Mouse (Mus musculus): ENCODE results near the gene Rdh16f2. TPM values are rescaled to one million over a fixed set of nuclear protein-coding genes. Genes with fewer than 3 reads are reported as not detected.

The Rdh16f2 gene
- not detected for polyA plus RNA-seq (2017; shearing (Covaris generic))

GRCm38 (mm10) chr10:127866232-127866631, at the start of gene Rdh16f2:
Rdh16f2 (plus strand) TSS chr10:127866474.

GRCm38 (mm10) chr10:127849628-127850027, 16.6 kb upstream of the Rdh16f2 start, which contains the start of gene Rdh19:
Rdh19 (plus strand) TSS chr10:127849928.

GRCm38 (mm10) chr10:127888605-127889004, 22.3 kb downstream of the Rdh16f2 start, which contains the start of gene Rdh7:
Rdh7 (minus strand) TSS chr10:127888817.

GRCm38 (mm10) chr10:127898218-127898617, 31.9 kb downstream of the Rdh16f2 start, which contains the start of gene Sdr9c7:
Sdr9c7 (plus strand) TSS chr10:127898518.

Other genes starting within 250 kb of the Rdh16f2 start
- gene Lrp1, start 245.3 kb upstream of the Rdh16f2 start, polyA plus RNA-seq (2017; shearing (Covaris generic)), result 1 to 10 TPM in 1 of 2 experiments, under 1 TPM in 1; 0.36 to 2.3 TPM
- 100 to 1,000 TPM; 207 to 235 TPM for gene Stat6, start 223.5 kb upstream of the Rdh16f2 start, polyA plus RNA-seq (2017; shearing (Covaris generic))
- gene Nemp1, start 199.6 kb upstream of the Rdh16f2 start, polyA plus RNA-seq (2017; shearing (Covaris generic)), result 1 to 10 TPM; 7.2 to 9.8 TPM
- 10 to 100 TPM; 64.6 to 67.1 TPM for gene Nab2, start 197.9 kb upstream of the Rdh16f2 start, polyA plus RNA-seq (2017; shearing (Covaris generic))
- under 1 TPM; 0.23 to 0.54 TPM for gene Myo1a, start 161.3 kb upstream of the Rdh16f2 start, polyA plus RNA-seq (2017; shearing (Covaris generic))
- 1 to 10 TPM in 1 of 2 experiments, under 1 TPM in 1; 0.48 to 2.2 TPM for gene Tac2, start 142.0 kb upstream of the Rdh16f2 start, polyA plus RNA-seq (2017; shearing (Covaris generic))
- under 1 TPM; 0.64 to 0.82 TPM for gene Zbtb39, start 126.9 kb upstream of the Rdh16f2 start, polyA plus RNA-seq (2017; shearing (Covaris generic))
- gene Gpr182, start 114.7 kb upstream of the Rdh16f2 start, polyA plus RNA-seq (2017; shearing (Covaris generic)), result under 1 TPM in 1 of 2 experiments, not detected in 1; 0.11 TPM
- gene Rdh1, start 106.8 kb upstream of the Rdh16f2 start, polyA plus RNA-seq (2017; shearing (Covaris generic)), result under 1 TPM; 0.18 to 0.34 TPM
- 1 to 10 TPM in 1 of 2 experiments, not detected in 1; 1.1 TPM for gene Rdh16f1, start 106.7 kb upstream of the Rdh16f2 start, polyA plus RNA-seq (2017; shearing (Covaris generic))
- 1 to 10 TPM in 1 of 2 experiments, under 1 TPM in 1; 0.13 to 2.6 TPM for gene Rdh9, start 90.1 kb upstream of the Rdh16f2 start, polyA plus RNA-seq (2017; shearing (Covaris generic))
- gene Rdh16, start 65.3 kb upstream of the Rdh16f2 start, polyA plus RNA-seq (2017; shearing (Covaris generic)), result under 1 TPM; 0.23 to 0.53 TPM
- gene Rdh19, start 16.5 kb upstream of the Rdh16f2 start, polyA plus RNA-seq (2017; shearing (Covaris generic)), result under 1 TPM in 1 of 2 experiments, not detected in 1; 0.22 TPM
- 1 to 10 TPM in 1 of 2 experiments, not detected in 1; 1.1 TPM for gene Rdh7, start 22.3 kb downstream of the Rdh16f2 start, polyA plus RNA-seq (2017; shearing (Covaris generic))
- under 1 TPM in 1 of 2 experiments, not detected in 1; 0.59 TPM for gene Sdr9c7, start 32.0 kb downstream of the Rdh16f2 start, polyA plus RNA-seq (2017; shearing (Covaris generic))
- not detected for gene Hsd17b6, start 141.1 kb downstream of the Rdh16f2 start, polyA plus RNA-seq (2017; shearing (Covaris generic))
- 10 to 100 TPM; 15.8 to 19.5 TPM for gene Prim1, start 148.7 kb downstream of the Rdh16f2 start, polyA plus RNA-seq (2017; shearing (Covaris generic))
- 100 to 1,000 TPM; 440 to 504 TPM for gene Naca, start 169.1 kb downstream of the Rdh16f2 start, polyA plus RNA-seq (2017; shearing (Covaris generic))
- 100 to 1,000 TPM; 128 to 151 TPM for gene Ptges3, start 192.5 kb downstream of the Rdh16f2 start, polyA plus RNA-seq (2017; shearing (Covaris generic))
- 1,000 to 10,000 TPM; 1,050 to 1,147 TPM for gene Atp5b, start 216.8 kb downstream of the Rdh16f2 start, polyA plus RNA-seq (2017; shearing (Covaris generic))
- gene Baz2a, start 225.1 kb downstream of the Rdh16f2 start, polyA plus RNA-seq (2017; shearing (Covaris generic)), result 10 to 100 TPM; 54.8 to 63.6 TPM

Measured in inflammation-experienced regulatory T-cells (primary cell).